Mouse (Mus musculus): Measurements from ENCODE around the gene Tspan2. TPM values are rescaled to one million over a fixed set of nuclear protein-coding genes. Genes with fewer than 3 reads are reported as not detected.

Tspan2 gene
- total and polyA plus RNA-seq, 2 experiments: 0.34 to 1.4 TPM

- no peak overlapping the region for H3K4me3 ChIP-seq (ENCODE audit: insufficient read depth, low read depth, low read length)
- H3K79me2 ChIP-seq (ENCODE audit: control insufficient read depth, insufficient read depth, low read length): no peaks in the 10 kb centered on the region
- H3K36me3 ChIP-seq (ENCODE audit: control insufficient read depth, insufficient read depth, low read length): no peaks in the 10 kb centered on the region
- H3K27ac ChIP-seq (replicated peaks; ENCODE audit: insufficient read depth, low read depth, low read length): no peak overlapping the region
- TF ChIP-seq CTCF (IDR thresholded peaks at IDR 0.05; ENCODE audit: low read depth, low read length) (no peak), POLR2A (IDR thresholded peaks at IDR 0.05; ENCODE audit: extremely low read depth, insufficient read depth, low read length) (no peak)
- H3K4me1 ChIP-seq (ENCODE audit: control insufficient read depth, insufficient read depth, low read length): no peaks in the 10 kb centered on the region
- 70% methylated on average over 5 of the region's 5 CpGs for WGBS
- no peaks in the 10 kb centered on the region for H3K27me3 ChIP-seq (ENCODE audit: control insufficient read depth, insufficient read depth, low read length)
- H3K9ac ChIP-seq (ENCODE audit: low read depth, low read length): no peak overlapping the region
- DNase-seq (ENCODE audit: extremely low read depth, low read depth, low spot score): no peak
Measured at GRCm38 (mm10) chr3:102751136-102751535, 16.8 kb downstream of the Tspan2 start.

GRCm38 (mm10) chr3:102751536-102751935 lies 17.2 kb downstream of the Tspan2 start:
- DNase-seq (ENCODE audit: extremely low read depth, low read depth, low spot score): no peak
- H3K36me3 ChIP-seq (ENCODE audit: control insufficient read depth, insufficient read depth, low read length): no peaks in the 10 kb centered on the region
- WGBS: 96% methylated on average over 3 of the region's 3 CpGs
- no peaks in the 10 kb centered on the region for H3K27me3 ChIP-seq (ENCODE audit: control insufficient read depth, insufficient read depth, low read length)
- TF ChIP-seq CTCF (IDR thresholded peaks at IDR 0.05; ENCODE audit: low read depth, low read length): no peak
- no peak for TF ChIP-seq POLR2A (IDR thresholded peaks at IDR 0.05; ENCODE audit: extremely low read depth, insufficient read depth, low read length)
- H3K27ac ChIP-seq (replicated peaks; ENCODE audit: insufficient read depth, low read depth, low read length): no peak overlapping the region
- no peak overlapping the region for H3K9ac ChIP-seq (ENCODE audit: low read depth, low read length)
- H3K4me3 ChIP-seq (ENCODE audit: insufficient read depth, low read depth, low read length): no peak overlapping the region
- H3K79me2 ChIP-seq (ENCODE audit: control insufficient read depth, insufficient read depth, low read length): no peaks in the 10 kb centered on the region
- H3K4me1 ChIP-seq (ENCODE audit: control insufficient read depth, insufficient read depth, low read length): no peaks in the 10 kb centered on the region

- H3K4me1 ChIP-seq (ENCODE audit: control insufficient read depth, insufficient read depth, low read length): no peaks in the 10 kb centered on the region
- no peaks in the 10 kb centered on the region for H3K36me3 ChIP-seq (ENCODE audit: control insufficient read depth, insufficient read depth, low read length)
- TF ChIP-seq POLR2A (IDR thresholded peaks at IDR 0.05; ENCODE audit: extremely low read depth, insufficient read depth, low read length) (no peak), CTCF (IDR thresholded peaks at IDR 0.05; ENCODE audit: low read depth, low read length) (no peak)
- no peak overlapping the region for H3K9ac ChIP-seq (ENCODE audit: low read depth, low read length)
- DNase-seq (ENCODE audit: extremely low read depth, low read depth, low spot score): no peak
- H3K27me3 ChIP-seq (ENCODE audit: control insufficient read depth, insufficient read depth, low read length): no peaks in the 10 kb centered on the region
- H3K79me2 ChIP-seq (ENCODE audit: control insufficient read depth, insufficient read depth, low read length): no peaks in the 10 kb centered on the region
- H3K27ac ChIP-seq (replicated peaks; ENCODE audit: insufficient read depth, low read depth, low read length): no peak overlapping the region
- no peak overlapping the region for H3K4me3 ChIP-seq (ENCODE audit: insufficient read depth, low read depth, low read length)
- 95% methylated on average over 4 of the region's 4 CpGs for WGBS
Measured at GRCm38 (mm10) chr3:102752053-102752452, 17.7 kb downstream of the Tspan2 start.

GRCm38 (mm10) chr3:102752457-102752856 lies 18.1 kb downstream of the Tspan2 start:
- no peak overlapping the region for H3K4me3 ChIP-seq (ENCODE audit: insufficient read depth, low read depth, low read length)
- H3K27ac ChIP-seq (replicated peaks; ENCODE audit: insufficient read depth, low read depth, low read length): no peak overlapping the region
- H3K4me1 ChIP-seq (ENCODE audit: control insufficient read depth, insufficient read depth, low read length): no peaks in the 10 kb centered on the region
- no peaks in the 10 kb centered on the region for H3K27me3 ChIP-seq (ENCODE audit: control insufficient read depth, insufficient read depth, low read length)
- no peaks in the 10 kb centered on the region for H3K36me3 ChIP-seq (ENCODE audit: control insufficient read depth, insufficient read depth, low read length)
- H3K79me2 ChIP-seq (ENCODE audit: control insufficient read depth, insufficient read depth, low read length): no peaks in the 10 kb centered on the region
- no peak overlapping the region for H3K9ac ChIP-seq (ENCODE audit: low read depth, low read length)
- WGBS: 78% methylated on average over 5 of the region's 5 CpGs
- no peak for TF ChIP-seq CTCF (IDR thresholded peaks at IDR 0.05; ENCODE audit: low read depth, low read length)
- TF ChIP-seq POLR2A (IDR thresholded peaks at IDR 0.05; ENCODE audit: extremely low read depth, insufficient read depth, low read length): no peak
- DNase-seq (ENCODE audit: extremely low read depth, low read depth, low spot score): no peak

- no peak for DNase-seq (ENCODE audit: extremely low read depth, low read depth, low spot score)
- H3K9ac ChIP-seq (ENCODE audit: low read depth, low read length): no peak overlapping the region
Measured at GRCm38 (mm10) chr3:102755801-102756200, 21.5 kb downstream of the Tspan2 start.

GRCm38 (mm10) chr3:102757019-102757418 lies 22.7 kb downstream of the Tspan2 start:
- Histone ChIP-seq H3K4me1 (ENCODE audit: control insufficient read depth, insufficient read depth, low read length) (no peaks in the 10 kb centered on the region), H3K27ac (replicated peaks; ENCODE audit: insufficient read depth, low read depth, low read length) (no peak overlapping the region), H3K4me3 (ENCODE audit: insufficient read depth, low read depth, low read length) (no peak overlapping the region), H3K79me2 (ENCODE audit: control insufficient read depth, insufficient read depth, low read length) (no peaks in the 10 kb centered on the region), H3K27me3 (ENCODE audit: control insufficient read depth, insufficient read depth, low read length) (no peaks in the 10 kb centered on the region), H3K36me3 (ENCODE audit: control insufficient read depth, insufficient read depth, low read length) (no peaks in the 10 kb centered on the region), H3K9ac (ENCODE audit: low read depth, low read length) (no peak overlapping the region)
- DNase-seq (ENCODE audit: extremely low read depth, low read depth, low spot score): no peak
- WGBS: 83% methylated on average over 6 of the region's 6 CpGs
- TF ChIP-seq POLR2A (IDR thresholded peaks at IDR 0.05; ENCODE audit: extremely low read depth, insufficient read depth, low read length) (no peak), CTCF (IDR thresholded peaks at IDR 0.05; ENCODE audit: low read depth, low read length) (no peak)

More at GRCm38 (mm10) chr3:102755801-102756200, 21.5 kb downstream of the Tspan2 start:
- H3K36me3 ChIP-seq (ENCODE audit: control insufficient read depth, insufficient read depth, low read length): no peaks in the 10 kb centered on the region
- no peak overlapping the region for H3K27ac ChIP-seq (replicated peaks; ENCODE audit: insufficient read depth, low read depth, low read length)
- no peak overlapping the region for H3K4me3 ChIP-seq (ENCODE audit: insufficient read depth, low read depth, low read length)
- no peak for TF ChIP-seq POLR2A (IDR thresholded peaks at IDR 0.05; ENCODE audit: extremely low read depth, insufficient read depth, low read length)
- TF ChIP-seq CTCF (IDR thresholded peaks at IDR 0.05; ENCODE audit: low read depth, low read length): no peak
- H3K27me3 ChIP-seq (ENCODE audit: control insufficient read depth, insufficient read depth, low read length): no peaks in the 10 kb centered on the region
- WGBS: 43% methylated on average over 1 of the region's 1 CpGs
- H3K79me2 ChIP-seq (ENCODE audit: control insufficient read depth, insufficient read depth, low read length): no peaks in the 10 kb centered on the region
- H3K4me1 ChIP-seq (ENCODE audit: control insufficient read depth, insufficient read depth, low read length): no peaks in the 10 kb centered on the region

Data from liver, adult 2 months (tissue).